Mouse (Mus musculus) kidney, postnatal 14 days (tissue): ENCODE data around the gene Abcd1.

ENCODE experiments used
- DNase-seq: peaks from one replicate; pipeline ENCODE4 v3.0.0; 2022; ENCODE audit warnings: mixed read lengths

Abcd1 gene

GRCm38 (mm10) chrX:73744774-73745481, 28.5 kb downstream of the Abcd1 start:
- no peak for DNase-seq

- no peak for DNase-seq
Measured at GRCm38 (mm10) chrX:73748977-73749376, 32.6 kb downstream of the Abcd1 start.

GRCm38 (mm10) chrX:73756334-73757140, 40.1 kb downstream of the Abcd1 start, which contains the start of gene Plxnb3:
TSS of gene Plxnb3 (plus strand) at chrX:73757090.
- no peak for DNase-seq

GRCm38 (mm10) chrX:73758611-73759290, 42.4 kb downstream of the Abcd1 start:
- DNase-seq: no peak

DNA sequence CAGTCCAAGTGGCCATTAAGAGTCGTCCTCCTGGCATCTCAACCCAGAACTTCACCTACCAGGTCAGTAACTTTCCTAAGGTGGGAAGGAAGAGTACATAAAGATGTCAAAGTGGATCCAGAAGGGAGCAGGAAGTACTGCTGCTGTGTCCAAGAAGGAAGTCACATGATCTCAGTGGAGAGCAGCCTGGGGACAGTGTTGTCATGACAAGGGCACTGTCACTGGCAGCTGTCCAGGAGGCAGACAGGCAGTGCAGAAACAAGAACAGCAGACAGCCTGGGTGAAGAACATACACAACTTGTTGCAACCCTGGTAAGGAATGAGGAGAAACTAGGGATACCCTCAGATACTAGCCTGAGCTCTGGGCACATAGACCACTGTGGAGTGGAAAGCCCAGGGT, 48.9 kb downstream of the Abcd1 start:
- DNase-seq: peak; percentile 78

- peak; percentile 10 for DNase-seq
Measured at GRCm38 (mm10) chrX:73767267-73767666, 50.9 kb downstream of the Abcd1 start.

- DNase-seq: peak; percentile 11
Measured at GRCm38 (mm10) chrX:73774168-73774760, 57.9 kb downstream of the Abcd1 start, which contains the start of gene Srpk3. TSS of gene Srpk3 (plus strand) at chrX:73774405.

DNA sequence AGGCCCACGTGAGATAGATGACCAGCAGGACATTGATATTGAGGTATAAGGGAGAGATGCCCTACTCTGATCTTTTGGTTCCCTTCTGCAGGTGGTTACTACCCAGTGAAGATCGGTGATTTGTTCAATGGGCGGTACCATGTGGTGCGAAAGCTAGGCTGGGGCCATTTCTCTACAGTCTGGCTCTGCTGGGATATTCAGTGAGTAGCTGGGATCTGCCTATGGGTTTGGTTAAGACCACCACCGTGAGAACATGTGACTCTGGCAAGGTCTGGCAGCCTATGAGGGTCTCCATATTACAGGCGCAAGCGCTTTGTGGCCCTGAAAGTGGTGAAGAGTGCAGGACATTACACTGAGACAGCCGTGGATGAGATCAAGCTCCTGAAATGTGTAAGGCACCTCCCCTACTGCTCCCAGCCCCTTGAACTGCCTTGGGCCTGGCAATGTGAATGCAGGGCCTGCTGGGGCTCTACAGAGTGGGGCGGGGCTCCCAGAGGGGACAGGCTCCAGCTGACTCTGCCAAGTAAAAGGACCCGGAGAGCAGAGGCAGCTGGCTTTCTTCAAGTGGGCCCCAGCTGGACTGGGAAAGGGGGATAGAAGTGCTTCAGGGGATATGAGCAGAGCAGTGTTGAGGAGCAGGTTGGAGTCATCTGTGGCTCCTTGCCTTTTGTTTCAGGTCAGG, 58.5 kb downstream of the Abcd1 start:
- DNase-seq: peak; percentile 41

- DNase-seq: no peak
Measured at GRCm38 (mm10) chrX:73782227-73782626, 65.8 kb downstream of the Abcd1 start.

GRCm38 (mm10) chrX:73785666-73786065, 69.3 kb downstream of the Abcd1 start:
- DNase-seq: peak; percentile 27

DNA sequence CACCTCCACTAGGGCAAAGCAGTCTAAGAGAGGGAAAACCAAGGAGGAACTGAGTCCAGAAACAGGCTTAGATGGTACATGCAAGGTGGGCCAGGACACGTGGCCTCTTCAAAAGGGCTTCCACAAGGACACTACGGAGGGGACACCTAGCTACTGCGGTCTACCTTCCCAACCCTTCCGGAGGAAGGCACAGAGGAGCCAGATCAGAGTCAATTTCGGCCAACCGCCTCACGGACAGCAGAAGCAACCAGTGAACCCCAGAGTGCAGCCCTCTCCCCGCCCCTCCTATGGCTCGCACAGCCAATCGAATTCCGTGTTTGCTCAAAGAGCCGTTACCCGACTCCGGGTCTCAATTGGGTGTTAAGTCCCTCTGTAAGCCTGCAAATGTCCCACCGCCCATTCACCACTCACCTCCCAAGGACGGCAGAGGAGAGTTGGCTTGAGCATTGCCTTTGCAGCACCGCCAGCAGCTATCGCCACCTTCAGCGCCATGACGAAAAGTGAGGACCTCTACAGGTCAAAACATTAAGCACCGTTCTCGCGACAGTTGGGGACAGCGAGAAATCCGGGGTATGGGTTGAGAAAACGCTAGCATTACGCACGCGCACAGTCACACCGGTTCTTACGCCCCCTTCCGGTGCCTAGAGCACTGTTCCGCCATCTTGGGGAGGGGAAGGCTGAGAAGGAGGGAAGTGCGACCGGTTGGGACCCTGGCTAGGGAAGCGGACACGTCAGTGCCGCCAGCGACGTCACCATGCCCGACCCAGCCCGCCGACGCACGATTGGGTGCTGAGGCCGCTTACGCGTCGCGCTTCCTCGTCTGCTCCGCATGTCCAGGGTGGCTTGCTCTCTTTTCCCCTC, 70.2 kb downstream of the Abcd1 start, which contains the start of the genes Idh3g and Ssr4:
TSS of gene Idh3g (minus strand) at position 534 of the 861 bp plus-strand sequence.
TSS of gene Ssr4 (plus strand) at position 665 of the 861 bp plus-strand sequence.
- peak; percentile 95 for DNase-seq

GRCm38 (mm10) chrX:73787225-73787558, 70.8 kb downstream of the Abcd1 start:
- no peak for DNase-seq
